Mouse (Mus musculus) ovary, postnatal 10 days (tissue): ENCODE measurements around the gene Etv5.

Source experiments
- DNase-seq: peaks from one replicate; pipeline ENCODE4 v3.0.0; 2022; ENCODE audit warnings: low spot score

The Etv5 gene

DNA sequence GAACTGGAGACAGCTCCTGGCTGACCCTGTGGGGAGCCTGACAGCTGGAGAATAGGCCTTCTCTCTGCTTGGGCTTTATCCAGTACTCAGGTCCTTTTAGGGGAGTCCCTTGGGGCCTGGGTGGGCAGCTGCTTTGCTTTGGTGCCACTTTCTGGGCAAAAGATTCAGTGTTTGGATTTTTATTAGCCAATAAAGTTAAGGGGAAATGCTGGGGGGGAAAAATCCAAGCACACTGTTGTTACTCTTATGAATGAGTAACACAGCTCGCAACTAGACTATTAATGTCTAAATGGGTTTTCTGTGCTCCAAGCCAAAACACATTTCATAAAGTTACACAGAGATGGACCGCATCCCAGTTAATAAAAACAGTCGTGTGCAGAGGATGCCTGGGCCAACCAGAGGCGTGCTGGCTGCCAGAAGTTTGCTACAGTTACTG lies 98.3 kb downstream of the Etv5 start:
- DNase-seq = no peak

DNA sequence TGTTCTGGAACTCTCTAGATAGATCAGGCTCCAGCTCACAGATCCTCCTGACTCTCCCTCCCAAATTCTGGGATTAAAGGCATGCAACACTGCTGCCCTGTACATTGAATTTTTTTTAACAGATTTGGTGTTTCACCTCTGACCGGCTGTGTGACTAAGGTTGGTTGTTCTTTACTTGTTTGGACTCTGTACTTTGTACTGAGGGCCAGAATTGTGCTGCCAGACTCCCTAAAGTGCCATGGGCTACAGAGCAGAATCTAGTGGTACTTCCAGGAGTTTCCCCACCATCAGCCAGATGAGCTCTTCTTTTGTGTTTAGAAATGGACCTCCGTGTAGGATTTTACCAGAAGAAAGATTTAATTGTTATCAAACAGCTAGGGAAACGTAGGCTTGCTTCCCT lies 103.7 kb downstream of the Etv5 start:
- no peak for DNase-seq
